Mouse (Mus musculus): ENCODE data around the gene Ttc25. TPM values are rescaled to one million over a fixed set of nuclear protein-coding genes. Genes with fewer than 3 reads are reported as not detected.

Gene Ttc25
- polyA plus RNA-seq, 1 experiment from 2014 or later = 2.7 TPM

GRCm38 (mm10) chr11:100559476-100559875 lies 14.1 kb downstream of the Ttc25 start:
- no peaks in the 10 kb centered on the region for H3K36me3 ChIP-seq
- H3K4me2 ChIP-seq (replicated peaks) = no peak overlapping the region
- no peak overlapping the region for H3K4me3 ChIP-seq
- no peak overlapping the region for H3K27ac ChIP-seq
- H3K9me3 ChIP-seq (replicated peaks) = no peaks in the 10 kb centered on the region
- H3K4me1 ChIP-seq = 0 out of 2 replicates have a peak, but pooled peaks cover 3% of the 10 kb centered on the region
- WGBS = 47% methylated on average over 7 of the region's 7 CpGs
- no peaks in the 10 kb centered on the region for H3K27me3 ChIP-seq
- ATAC-seq (ENCODE audit: low FRiP score) = no peak
- H3K9ac ChIP-seq = no peak overlapping the region

DNA sequence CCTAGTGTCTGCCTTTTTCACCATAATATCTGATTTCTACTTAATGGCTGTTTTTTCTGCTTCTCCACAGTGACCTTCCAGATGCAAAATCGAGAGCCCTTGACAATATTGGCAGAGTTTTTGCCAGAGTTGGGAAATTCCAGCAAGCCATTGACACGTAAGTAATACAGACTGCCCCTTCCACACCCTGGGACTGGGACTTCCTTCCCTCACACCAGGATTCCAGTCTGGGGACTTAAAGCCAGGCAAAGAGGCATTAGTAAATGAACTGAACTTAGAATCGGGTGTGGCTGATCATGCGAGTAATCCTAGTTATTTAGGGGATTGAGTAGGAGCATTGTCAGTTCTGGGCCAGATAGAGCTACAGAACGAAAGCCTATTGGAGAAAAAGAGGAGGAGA lies 16.3 kb downstream of the Ttc25 start:
- 57% methylated on average over 5 of the region's 5 CpGs for WGBS

DNA sequence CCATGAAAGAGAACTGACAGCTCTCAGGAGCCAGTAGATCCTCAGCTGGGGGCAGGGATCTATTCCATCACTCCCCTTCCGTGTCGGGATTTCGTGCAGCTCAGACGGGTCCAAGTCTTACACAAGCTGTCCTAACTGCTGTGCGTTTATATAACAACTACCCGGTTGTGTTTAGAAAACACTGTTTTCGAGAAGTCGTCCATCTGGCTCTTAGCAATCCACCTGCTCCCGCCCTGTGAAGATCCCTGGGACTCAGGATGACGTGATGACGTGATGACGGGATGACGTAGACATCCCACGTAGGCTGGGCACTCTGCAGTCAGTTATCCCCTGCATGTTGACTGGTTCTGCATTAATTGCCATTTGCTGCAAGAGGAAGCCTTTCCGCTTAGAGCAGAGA lies 18.9 kb downstream of the Ttc25 start:
- WGBS = 78% methylated on average over 15 of the region's 15 CpGs
- no peaks in the 10 kb centered on the region for H3K27me3 ChIP-seq
- ATAC-seq (ENCODE audit: low FRiP score) = no peak
- no peak overlapping the region for H3K9ac ChIP-seq
- no peak overlapping the region for H3K27ac ChIP-seq
- no peaks in the 10 kb centered on the region for H3K4me1 ChIP-seq
- no peak overlapping the region for H3K4me2 ChIP-seq (replicated peaks)
- H3K36me3 ChIP-seq = no peaks in the 10 kb centered on the region
- no peaks in the 10 kb centered on the region for H3K9me3 ChIP-seq (replicated peaks)
- no peak overlapping the region for H3K4me3 ChIP-seq

More for the DNA sequence above, 16.3 kb downstream of the Ttc25 start:
- Histone ChIP-seq H3K4me3 (no peak overlapping the region), H3K36me3 (no peaks in the 10 kb centered on the region), H3K4me2 (replicated peaks) (no peak overlapping the region), H3K27ac (no peak overlapping the region), H3K27me3 (no peaks in the 10 kb centered on the region), H3K9me3 (replicated peaks) (no peaks in the 10 kb centered on the region), H3K9ac (no peak overlapping the region), H3K4me1 (no peaks in the 10 kb centered on the region)
- ATAC-seq (ENCODE audit: low FRiP score) = no peak

DNA sequence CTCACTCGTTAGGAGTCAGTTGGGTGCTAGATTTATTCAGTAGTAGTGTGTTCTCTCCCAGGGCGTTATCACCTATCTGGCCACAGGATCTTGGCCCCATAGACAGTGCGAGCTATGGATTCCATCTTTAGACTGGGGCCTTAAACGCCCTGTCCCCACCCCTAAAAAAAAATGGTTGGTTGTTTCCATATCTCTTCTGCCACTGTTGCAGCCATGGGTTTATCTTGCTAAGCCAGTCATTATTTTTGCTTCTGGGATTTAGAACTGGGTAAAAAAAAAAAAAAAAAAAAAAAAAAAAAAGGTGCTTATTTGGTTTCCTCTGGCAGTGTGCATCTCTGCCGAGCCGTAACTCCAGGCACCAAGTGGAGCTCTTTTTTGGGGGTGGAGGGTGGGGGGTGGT lies 19.3 kb downstream of the Ttc25 start:
- no peaks in the 10 kb centered on the region for H3K36me3 ChIP-seq
- no peak overlapping the region for H3K4me3 ChIP-seq
- 84% methylated on average over 6 of the region's 6 CpGs for WGBS
- ATAC-seq (ENCODE audit: low FRiP score) = no peak
- no peaks in the 10 kb centered on the region for H3K27me3 ChIP-seq
- no peak overlapping the region for H3K27ac ChIP-seq
- no peaks in the 10 kb centered on the region for H3K4me1 ChIP-seq
- H3K9me3 ChIP-seq (replicated peaks) = no peaks in the 10 kb centered on the region
- no peak overlapping the region for H3K9ac ChIP-seq
- H3K4me2 ChIP-seq (replicated peaks) = no peak overlapping the region

- WGBS = 83% methylated on average over 5 of the region's 5 CpGs
- no peak overlapping the region for H3K27ac ChIP-seq
- peaks cover 12% of the 10 kb centered on the region for H3K27me3 ChIP-seq
- H3K9ac ChIP-seq = no peak overlapping the region
- H3K9me3 ChIP-seq (replicated peaks) = no peaks in the 10 kb centered on the region
- no peak for ATAC-seq (ENCODE audit: low FRiP score)
- no peak overlapping the region for H3K4me2 ChIP-seq (replicated peaks)
- H3K4me3 ChIP-seq = no peak overlapping the region
- H3K4me1 ChIP-seq = peaks cover 11% of the 10 kb centered on the region
- no peaks in the 10 kb centered on the region for H3K36me3 ChIP-seq
These were observed 21.8 kb downstream of the Ttc25 start for GRCm38 (mm10) chr11:100567229-100567628.

GRCm38 (mm10) chr11:100567815-100568245 lies 22.4 kb downstream of the Ttc25 start:
- no peak overlapping the region for H3K4me3 ChIP-seq
- H3K36me3 ChIP-seq = no peaks in the 10 kb centered on the region
- ATAC-seq (ENCODE audit: low FRiP score) = no peak
- peaks cover 12% of the 10 kb centered on the region for H3K27me3 ChIP-seq
- H3K9me3 ChIP-seq (replicated peaks) = no peaks in the 10 kb centered on the region
- H3K9ac ChIP-seq = no peak overlapping the region
- no peak overlapping the region for H3K27ac ChIP-seq
- WGBS = 73% methylated on average over 9 of the region's 9 CpGs
- no peak overlapping the region for H3K4me2 ChIP-seq (replicated peaks)
- H3K4me1 ChIP-seq = peaks cover 11% of the 10 kb centered on the region

GRCm38 (mm10) chr11:100568692-100569091 lies 23.3 kb downstream of the Ttc25 start:
- H3K4me1 ChIP-seq = peaks cover 11% of the 10 kb centered on the region
- no peak overlapping the region for H3K9ac ChIP-seq
- H3K27ac ChIP-seq = no peak overlapping the region
- H3K27me3 ChIP-seq = peaks cover 12% of the 10 kb centered on the region
- H3K4me2 ChIP-seq (replicated peaks) = no peak overlapping the region
- no peaks in the 10 kb centered on the region for H3K36me3 ChIP-seq
- no peak for ATAC-seq (ENCODE audit: low FRiP score)
- H3K9me3 ChIP-seq (replicated peaks) = no peaks in the 10 kb centered on the region
- H3K4me3 ChIP-seq = no peak overlapping the region
- 88% methylated on average over 8 of the region's 8 CpGs for WGBS

- Histone ChIP-seq H3K9ac (no peak overlapping the region), H3K9me3 (replicated peaks) (no peaks in the 10 kb centered on the region), H3K4me2 (replicated peaks) (no peak overlapping the region), H3K36me3 (no peaks in the 10 kb centered on the region), H3K27ac (no peak overlapping the region), H3K27me3 (peaks cover 12% of the 10 kb centered on the region), H3K4me1 (peaks cover 15% of the 10 kb centered on the region), H3K4me3 (no peak overlapping the region)
- no peak for ATAC-seq (ENCODE audit: low FRiP score)
- 67% methylated on average over 9 of the region's 9 CpGs for WGBS
These were observed 24.4 kb downstream of the Ttc25 start for GRCm38 (mm10) chr11:100569789-100570188.

DNA sequence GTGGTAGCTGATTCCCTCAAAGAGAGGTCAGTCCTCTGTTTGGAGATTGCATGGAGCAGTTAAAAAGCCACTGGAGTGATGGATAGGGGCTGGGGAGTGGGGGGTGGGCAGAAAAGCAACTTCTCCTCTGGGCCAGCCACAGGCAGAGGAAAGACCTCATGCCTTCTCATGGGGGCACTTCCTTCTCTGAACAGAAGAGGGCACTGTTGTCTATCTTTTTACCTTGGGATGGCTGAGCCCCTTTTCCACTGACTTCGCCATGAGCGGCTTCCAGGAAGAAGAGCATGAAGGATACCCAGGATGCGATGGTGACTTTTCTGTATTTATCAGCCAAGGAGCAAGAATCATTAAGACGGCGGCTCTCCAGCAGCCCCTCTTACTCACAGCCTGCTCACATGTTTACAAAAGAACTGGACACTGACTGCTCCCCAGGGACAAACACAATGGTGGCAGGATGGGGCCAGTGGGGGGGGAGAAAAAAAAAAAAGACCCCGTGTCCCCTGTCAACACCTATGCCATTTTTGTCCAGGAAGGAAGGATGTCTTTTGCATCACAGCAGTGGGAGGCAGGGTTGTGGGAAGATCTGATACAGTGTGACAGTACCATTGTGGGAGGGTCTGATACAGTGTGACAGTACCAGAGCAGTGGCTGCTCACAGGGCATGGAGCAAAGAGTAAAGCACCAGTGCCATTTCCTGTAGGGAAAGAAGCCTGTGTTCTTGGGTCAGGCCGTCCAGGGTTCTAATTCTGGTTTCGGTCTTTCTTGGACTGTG lies 25.2 kb downstream of the Ttc25 start:
- no peaks in the 10 kb centered on the region for H3K9me3 ChIP-seq (replicated peaks)
- H3K4me1 ChIP-seq = peaks cover 23% of the 10 kb centered on the region
- 9% methylated on average over 8 of the region's 8 CpGs for whole genome bisulfite sequencing
- ATAC-seq (ENCODE audit: low FRiP score) = peak; percentile 73
- H3K4me3 ChIP-seq = peak overlapping the region; percentile 22
- H3K27me3 ChIP-seq = peaks cover 12% of the 10 kb centered on the region
- H3K9ac ChIP-seq = peak overlapping the region; percentile 45
- H3K4me2 ChIP-seq (replicated peaks) = peak overlapping the region; percentile 50
- H3K27ac ChIP-seq = no peak overlapping the region
- H3K36me3 ChIP-seq = no peaks in the 10 kb centered on the region

DNA sequence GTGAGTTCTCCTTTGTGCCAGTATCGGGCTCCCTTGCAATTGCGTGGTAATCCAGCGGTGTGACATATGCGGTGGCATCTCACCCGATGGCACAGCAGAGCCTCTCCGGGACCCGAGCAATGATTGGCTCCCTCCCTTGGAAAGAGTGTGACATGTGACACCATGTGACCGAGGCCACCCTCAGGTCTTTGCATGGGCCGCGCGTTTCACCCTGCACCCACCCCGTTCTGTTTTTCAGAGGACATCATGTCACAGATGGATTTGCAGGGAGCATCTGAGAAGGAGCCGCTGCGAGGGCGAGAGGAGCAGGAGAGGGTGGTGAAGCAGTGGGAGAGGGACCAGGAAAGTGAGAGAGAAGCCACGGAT lies 25.8 kb downstream of the Ttc25 start:
- H3K36me3 ChIP-seq = no peaks in the 10 kb centered on the region
- peak overlapping the region; percentile 22 for H3K4me3 ChIP-seq
- ATAC-seq (ENCODE audit: low FRiP score) = no peak
- no peaks in the 10 kb centered on the region for H3K9me3 ChIP-seq (replicated peaks)
- peak overlapping the region; percentile 50 for H3K4me2 ChIP-seq (replicated peaks)
- H3K9ac ChIP-seq = peak overlapping the region; percentile 45
- peaks cover 12% of the 10 kb centered on the region for H3K27me3 ChIP-seq
- H3K27ac ChIP-seq = no peak overlapping the region
- H3K4me1 ChIP-seq = peaks cover 25% of the 10 kb centered on the region
- 13% methylated on average over 16 of the region's 16 CpGs for WGBS

DNA sequence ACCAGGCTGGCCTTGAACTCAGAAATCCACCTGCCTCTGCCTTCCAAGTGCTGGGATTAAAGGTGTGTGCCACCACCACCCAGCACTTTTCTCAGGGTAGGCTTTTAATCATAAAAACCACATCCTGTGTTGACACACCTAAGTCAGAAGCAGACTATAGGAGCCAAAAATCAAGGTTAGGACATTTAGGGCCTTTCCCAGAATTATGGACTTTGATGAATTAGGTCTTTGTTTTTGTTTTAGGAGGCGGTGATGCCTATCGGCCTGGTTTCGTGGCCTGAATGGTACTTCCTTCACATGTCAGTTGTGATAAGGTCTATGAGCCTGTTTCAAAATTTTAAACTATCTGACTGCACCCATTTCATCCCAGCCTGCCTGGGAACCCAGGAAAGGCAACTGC lies 28.8 kb downstream of the Ttc25 start:
- Histone ChIP-seq H3K36me3 (peaks cover 9% of the 10 kb centered on the region), H3K27me3 (peaks cover 12% of the 10 kb centered on the region), H3K4me2 (replicated peaks) (peak overlapping the region; percentile 86), H3K4me3 (peak overlapping the region; percentile 63), H3K27ac (no peak overlapping the region), H3K9me3 (replicated peaks) (no peaks in the 10 kb centered on the region), H3K9ac (no peak overlapping the region), H3K4me1 (peaks cover 31% of the 10 kb centered on the region)
- ATAC-seq (ENCODE audit: low FRiP score) = no peak
- WGBS = 99% methylated on average over 3 of the region's 3 CpGs

DNA sequence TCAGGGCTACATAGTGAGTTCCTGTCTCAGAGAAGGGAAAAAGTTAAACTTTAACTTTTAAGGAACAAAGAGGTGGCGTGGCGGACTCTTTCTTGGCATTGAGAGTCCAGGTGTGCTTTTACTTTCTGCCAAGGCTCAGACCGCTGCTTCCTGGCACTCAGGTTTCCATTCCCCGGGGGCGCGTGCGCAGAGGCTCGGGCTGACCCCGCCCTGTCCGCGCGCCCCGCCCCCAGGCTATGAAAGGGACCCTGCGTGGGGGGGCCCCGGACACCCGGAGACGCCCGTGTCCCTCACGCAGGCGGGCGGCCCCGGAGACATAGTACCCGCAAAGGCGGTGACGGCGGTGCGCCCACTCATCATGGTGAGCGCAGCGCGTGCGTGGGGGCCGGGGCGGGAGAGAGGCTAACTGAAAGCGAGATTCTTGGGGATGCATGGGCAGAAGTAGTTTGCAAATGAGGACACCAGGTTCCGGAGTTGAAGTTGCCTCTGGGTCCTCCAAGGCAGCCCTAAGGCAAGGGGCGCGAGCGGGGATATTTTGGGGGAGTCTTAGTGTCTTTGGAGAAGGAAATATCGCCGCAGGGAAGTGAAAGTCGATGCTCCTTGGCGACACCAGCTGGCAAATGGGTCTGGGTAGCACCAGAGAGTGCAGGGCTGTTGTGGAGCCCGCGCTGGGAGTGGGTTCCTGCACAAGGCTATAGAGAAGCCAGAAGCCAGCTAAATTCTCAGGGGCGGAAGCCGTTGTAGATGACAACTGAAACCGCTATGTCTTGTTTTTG lies 29.5 kb downstream of the Ttc25 start, which contains the start of gene Cnp:
Cnp (plus strand) TSS at position 197 of the 776 bp plus-strand sequence.
- peak; percentile 29; the same call in 1 of the 2 replicates for ATAC-seq (ENCODE audit: low FRiP score)
- H3K36me3 ChIP-seq = peaks cover 16% of the 10 kb centered on the region
- peak within 1 kb of the TSS; percentile 30; the same call in 1 of the 2 replicates for H3K27ac ChIP-seq
- peaks cover 31% of the 10 kb centered on the region for H3K4me1 ChIP-seq
- H3K9me3 ChIP-seq (replicated peaks) = no peaks in the 10 kb centered on the region
- peak within 1 kb of the TSS; percentile 86 for H3K4me2 ChIP-seq (replicated peaks)
- 2% methylated on average over 47 of the region's 47 CpGs for WGBS
- H3K27me3 ChIP-seq = peaks cover 12% of the 10 kb centered on the region
- peak within 1 kb of the TSS; percentile 63 for H3K4me3 ChIP-seq
- peak within 1 kb of the TSS; percentile 66 for H3K9ac ChIP-seq
